Comparison of ENCODE assay signal across 26 mouse cellular contexts in the genomic region with DNA sequence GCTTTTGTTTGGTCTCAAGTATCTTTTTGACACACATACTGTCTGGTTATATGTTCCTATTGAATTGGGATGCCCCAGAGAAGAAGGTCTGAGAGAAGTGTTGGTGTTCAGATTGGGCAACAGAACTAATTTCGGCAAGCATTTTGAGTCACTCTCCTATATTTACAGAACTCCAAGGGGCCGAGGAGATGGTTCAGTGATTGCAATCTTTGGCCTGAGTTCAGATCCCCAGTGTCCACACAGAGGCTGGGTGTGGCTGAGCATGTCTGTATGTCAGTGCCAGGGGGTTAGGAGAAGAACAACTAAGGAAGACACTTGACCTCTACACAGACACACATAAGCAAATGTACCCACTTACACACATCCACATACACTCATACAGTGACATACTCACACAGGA.
"Had no signal": no experiment of that assay in that cellular context is flagged by ENCODE, and none has a peak within 500 bp of the region (broad histone marks: within the 10 kb centered on the region; RNA-seq: fewer than 3 reads in every experiment).

No protein-coding gene starts in this region.

- DNase-seq: gastrocnemius, adult 2 months; gastrocnemius, postnatal 10 days; gastrocnemius, postnatal 25 days; heart, adult 18-20 months; heart, postnatal 10 days; heart, postnatal 4 days; kidney, adult 18-20 months; kidney, adult 8-10 months; kidney, postnatal 10 days; kidney, postnatal 25 days; kidney, postnatal 4 days; liver had no signal

- H3K36me3 ChIP-seq: heart, embryonic 10.5 days; heart, embryonic 12.5 days; hindbrain, embryonic 10.5 days; hindbrain, embryonic 12.5 days; intestine, embryonic 15.5 days; limb, embryonic 10.5 days; limb, embryonic 12.5 days; liver, embryonic 12.5 days had no signal

- H3K9ac ChIP-seq: heart, embryonic 12.5 days; hindbrain, embryonic 12.5 days; hindbrain, embryonic 14.5 days; intestine, embryonic 15.5 days; limb, embryonic 12.5 days; liver, embryonic 12.5 days; liver, embryonic 14.5 days had no signal

- ATAC-seq: hindbrain, embryonic 16.5 days; inflammation-experienced regulatory T-cells, adult 6 months; intestine, embryonic 15.5 days; intestine, postnatal 0 days; liver, embryonic 12.5 days had no signal

- H3K27ac ChIP-seq: gastrocnemius, adult 2 months; heart, embryonic 10.5 days; hindbrain, embryonic 10.5 days; hindbrain, embryonic 12.5 days; hindbrain, embryonic 14.5 days; intestine, embryonic 15.5 days; left cerebral cortex, adult 2 months; limb, embryonic 10.5 days; limb, embryonic 12.5 days; liver, embryonic 12.5 days; liver, embryonic 14.5 days had no signal

- H3K9me3 ChIP-seq: heart, embryonic 10.5 days; heart, embryonic 12.5 days; hindbrain, embryonic 10.5 days; hindbrain, embryonic 12.5 days; intestine, embryonic 15.5 days; limb, embryonic 10.5 days; limb, embryonic 12.5 days; liver, embryonic 12.5 days had no signal

- H3K4me1 ChIP-seq: heart, embryonic 10.5 days; heart, embryonic 12.5 days; hindbrain, embryonic 10.5 days; hindbrain, embryonic 12.5 days; intestine, embryonic 15.5 days; limb, embryonic 10.5 days; limb, embryonic 12.5 days; liver, embryonic 12.5 days had no signal

- H3K4me3 ChIP-seq: gastrocnemius, adult 2 months; heart, embryonic 10.5 days; heart, embryonic 12.5 days; hindbrain, embryonic 10.5 days; hindbrain, embryonic 12.5 days; intestine, embryonic 15.5 days; left cerebral cortex, adult 2 months; limb, embryonic 10.5 days; limb, embryonic 12.5 days; liver, embryonic 12.5 days had no signal

- H3K27me3 ChIP-seq: heart, embryonic 12.5 days; hindbrain, embryonic 12.5 days; intestine, embryonic 15.5 days; limb, embryonic 12.5 days; liver, embryonic 12.5 days had no signal

- H3K4me2 ChIP-seq: heart, embryonic 12.5 days; hindbrain, embryonic 12.5 days; hindbrain, embryonic 14.5 days; intestine, embryonic 15.5 days; limb, embryonic 12.5 days; liver, embryonic 12.5 days had no signal
